Mouse (Mus musculus): ENCODE measurements around the gene Pfkfb4.
A peak's percentile ranks its signal among the peaks of the same experiment; 100 is the strongest.

Gene Pfkfb4

GRCm38 (mm10) chr9:109060184-109060897 is 68.8 kb downstream of the Pfkfb4 start:
- no peak for DNase-seq

- DNase-seq, result no peak
Measured at GRCm38 (mm10) chr9:109060898-109061295, 69.3 kb downstream of the Pfkfb4 start.

GRCm38 (mm10) chr9:109068095-109068735 is 76.6 kb downstream of the Pfkfb4 start:
- DNase-seq, result no peak

GRCm38 (mm10) chr9:109073661-109074573 is 82.3 kb downstream of the Pfkfb4 start, which contains the start of gene Atrip:
TSS of gene Atrip (minus strand) at chr9:109074124.
- peak; percentile 95 for DNase-seq

- DNase-seq, result no peak
Measured at GRCm38 (mm10) chr9:109080516-109080915, 88.9 kb downstream of the Pfkfb4 start.

- DNase-seq, result no peak
Measured at GRCm38 (mm10) chr9:109081749-109082123, 90.2 kb downstream of the Pfkfb4 start.

All from right cerebral cortex, postnatal 4 days (tissue).